Mouse (Mus musculus) liver, embryonic 11.5 days (tissue): ENCODE data around the gene Ctxn1. TPM values are rescaled to one million over a fixed set of nuclear protein-coding genes. Genes with fewer than 3 reads are reported as not detected.
A peak's percentile ranks its signal among the peaks of the same experiment; 100 is the strongest.

Source experiments
- ATAC-seq: fragments of 200-750 bp; cut with Nextera tagmentation; replicated peaks from 2 replicates; pipeline ENCODE4 v1.8.0; 2017; ENCODE audit warnings: moderate number of reproducible peaks, mild to moderate bottlenecking, moderate TSS enrichment, moderate library complexity; ENCODE audit not compliant: low FRiP score
- DNase-seq: peaks from one replicate; pipeline ENCODE4 v3.0.0-alpha.2; 2017; ENCODE audit warnings: low spot score
- H3K27ac ChIP-seq: fragments of 300-500 bp; sonication (generic); 2 replicates; pipeline ENCODE4 v1.5.1; 2014; ENCODE audit warnings: mild to moderate bottlenecking, low read depth, low read length, control low read depth
- H3K27me3 ChIP-seq: fragments of 300-500 bp; sonication (generic); replicated peaks from 2 replicates; pipeline ENCODE4 v1.6.1; 2014; ENCODE audit warnings: low read length, mixed read lengths; ENCODE audit not compliant: control insufficient read depth, insufficient read depth
- H3K36me3 ChIP-seq: fragments of 300-500 bp; sonication (generic); 2 replicates; pipeline ENCODE4 v1.6.1; 2014; ENCODE audit warnings: mild to moderate bottlenecking, low read length, moderate library complexity, mixed read lengths; ENCODE audit not compliant: control insufficient read depth, insufficient read depth
- H3K4me1 ChIP-seq: fragments of 300-500 bp; sonication (generic); replicated peaks from 2 replicates; pipeline ENCODE4 v1.6.1; 2014; ENCODE audit warnings: low read length, mixed read lengths; ENCODE audit not compliant: control insufficient read depth, insufficient read depth
- H3K4me2 ChIP-seq: fragments of 300-500 bp; sonication (generic); 2 replicates; pipeline ENCODE4 v1.6.1; 2014; ENCODE audit warnings: mild to moderate bottlenecking, control low read depth, moderate library complexity
- H3K4me3 ChIP-seq: fragments of 300-500 bp; sonication (generic); 2 replicates; pipeline ENCODE4 v1.5.1; 2014; ENCODE audit warnings: low read depth, low read length, control low read depth
- H3K9ac ChIP-seq: fragments of 300-500 bp; sonication (generic); 2 replicates; pipeline ENCODE4 v1.6.1; 2014; ENCODE audit warnings: low read depth, low read length, control low read depth
- H3K9me3 ChIP-seq: fragments of 300-500 bp; sonication (generic); 2 replicates; pipeline ENCODE4 v1.6.1; 2016; ENCODE audit warnings: low read length, inconsistent platforms, mixed read lengths; ENCODE audit not compliant: control insufficient read depth
- WGBS: fragments of 180-500 bp; shearing (Covaris S2); extraction: QIAGEN DNeasy Blood & Tissue Kit; methylation state at CpG from one replicate; pipeline ENCODE4 v1.1.7; 2014; 5-methylcytosine and 5-hydroxymethylcytosine counted together
- polyA plus RNA-seq: library from polyadenylated mRNA; unstranded; fragments of >200 nt; fragmentation: Nextera tagmentation; extraction: Ambion mirVana; gene quantifications from 2 replicates; pipeline ENCODE4 v1.2.1, GENCODE M21; 2014

Gene Ctxn1
- polyA plus RNA-seq, 1 experiment from 2014 or later = 23.2 TPM

DNA sequence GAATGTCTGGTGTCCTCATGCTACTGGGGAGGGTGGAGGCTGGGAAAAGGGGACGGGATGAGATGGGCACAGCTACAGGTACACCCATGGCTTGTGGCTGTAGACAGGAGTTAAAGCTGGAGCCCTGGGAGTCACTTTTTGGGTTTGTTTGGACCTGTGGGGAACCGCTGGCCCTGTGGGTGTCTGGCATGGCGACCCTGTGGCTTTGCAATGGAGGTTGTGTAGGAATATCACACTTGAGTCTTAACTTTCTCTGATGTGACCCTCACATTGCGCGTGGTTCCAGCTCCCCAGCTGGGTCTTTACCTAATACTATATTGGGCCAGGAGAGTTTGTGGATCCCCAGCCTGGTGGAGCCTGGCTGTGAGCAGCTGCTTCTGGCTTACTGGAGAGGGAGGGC lies 14.0 kb downstream of the Ctxn1 start:
- H3K27ac ChIP-seq = no peak overlapping the region
- H3K9me3 ChIP-seq = no peaks in the 10 kb centered on the region
- H3K36me3 ChIP-seq = peaks cover 40% of the 10 kb centered on the region
- WGBS = 91% methylated on average over 5 of the region's 5 CpGs
- no peak for DNase-seq
- no peak for ATAC-seq
- H3K27me3 ChIP-seq = no peaks in the 10 kb centered on the region
- no peak overlapping the region for H3K4me2 ChIP-seq
- no peak overlapping the region for H3K4me3 ChIP-seq
- peaks cover 23% of the 10 kb centered on the region for H3K4me1 ChIP-seq
- H3K9ac ChIP-seq = no peak overlapping the region

DNA sequence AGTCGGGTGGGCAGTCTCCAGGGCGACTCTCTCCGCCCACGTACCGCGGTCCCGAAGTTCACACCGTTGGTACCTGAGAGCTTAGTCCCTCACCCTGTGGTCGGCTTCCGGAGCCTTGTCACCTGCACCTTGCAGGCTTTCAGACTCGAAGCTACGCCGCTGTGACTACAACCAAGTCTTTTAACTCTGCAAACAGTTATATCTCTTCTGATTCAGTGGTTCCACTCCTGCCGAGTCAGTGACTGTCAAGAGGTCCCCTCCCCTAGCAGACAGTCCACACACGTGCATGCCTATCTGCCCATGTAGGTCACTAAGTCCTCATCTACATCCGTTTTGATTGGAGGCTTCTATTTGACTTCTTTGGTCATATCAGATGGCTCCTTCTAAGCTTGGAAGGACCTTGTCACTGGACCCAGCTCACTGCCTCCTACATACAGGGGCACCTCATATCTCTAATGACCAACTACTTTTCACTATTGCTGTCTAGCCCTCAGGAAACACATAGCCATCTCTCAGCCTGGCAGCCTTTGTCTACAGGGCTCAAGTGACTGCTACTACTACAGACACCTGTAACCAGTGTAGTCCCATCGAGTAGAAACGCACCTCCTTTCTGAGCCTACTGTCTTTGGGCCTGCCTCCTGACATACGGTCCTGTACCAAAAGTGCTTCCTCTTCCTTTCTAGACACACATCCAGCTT lies 19.7 kb downstream of the Ctxn1 start:
- WGBS = 11% methylated on average over 19 of the region's 19 CpGs
- peaks cover 13% of the 10 kb centered on the region for H3K36me3 ChIP-seq
- H3K9ac ChIP-seq = peak overlapping the region; percentile 61
- DNase-seq (no peak), ATAC-seq (peak; percentile 33)
- peak overlapping the region; percentile 69 for H3K4me3 ChIP-seq
- H3K27me3 ChIP-seq = no peaks in the 10 kb centered on the region
- peak overlapping the region; percentile 95 for H3K27ac ChIP-seq
- H3K4me1 ChIP-seq = peaks cover 15% of the 10 kb centered on the region
- H3K9me3 ChIP-seq = no peaks in the 10 kb centered on the region
- H3K4me2 ChIP-seq = peak overlapping the region; percentile 80

DNA sequence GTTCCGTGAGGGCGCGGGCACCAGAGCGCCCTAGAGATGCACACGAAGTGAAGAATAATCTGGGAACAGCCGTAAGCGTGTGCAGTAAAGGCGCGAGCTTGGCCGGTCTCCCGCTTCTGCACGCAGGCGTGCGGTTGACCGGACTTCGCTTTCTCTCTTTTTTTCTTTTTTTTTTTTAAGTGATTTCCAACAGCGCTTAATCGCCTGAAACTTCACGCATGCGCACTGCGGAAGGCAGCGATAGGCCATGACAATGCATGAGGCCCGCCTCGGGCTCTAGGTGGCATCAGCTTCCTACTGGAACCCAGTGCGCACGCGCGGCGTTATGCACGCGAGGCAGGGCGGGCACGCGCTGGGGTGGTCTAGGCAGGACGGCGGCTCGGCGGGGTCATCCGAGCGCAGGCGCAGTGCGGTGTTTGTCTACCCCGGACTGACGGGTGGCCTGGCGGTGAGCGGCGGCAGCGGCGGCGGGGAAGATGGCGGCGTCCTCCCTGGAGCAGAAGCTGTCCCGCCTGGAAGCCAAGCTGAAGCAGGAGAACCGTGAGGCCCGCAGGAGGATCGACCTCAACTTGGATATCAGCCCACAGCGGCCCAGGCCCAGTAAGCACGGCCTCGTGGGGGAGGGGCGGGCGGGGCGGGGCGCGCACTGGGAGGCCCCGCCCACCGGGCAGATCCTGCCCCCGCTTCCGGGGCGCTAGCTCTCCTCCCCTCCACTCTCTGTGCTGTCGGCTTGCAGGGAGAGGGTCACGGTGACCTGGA lies 20.5 kb downstream of the Ctxn1 start, which contains the start of the genes Map2k7 and Gm49320:
Gene Map2k7 (plus strand): TSS at position 307 of the 759 bp plus-strand sequence.
Gene Gm49320 (plus strand): TSS at position 432 of the 759 bp plus-strand sequence.
- peak within 1 kb of the TSS; percentile 90 for H3K9ac ChIP-seq
- H3K36me3 ChIP-seq = peaks cover 6% of the 10 kb centered on the region
- H3K4me3 ChIP-seq = peak within 1 kb of the TSS; percentile 69
- peak within 1 kb of the TSS; percentile 80 for H3K4me2 ChIP-seq
- peak within 1 kb of the TSS; percentile 95 for H3K27ac ChIP-seq
- H3K27me3 ChIP-seq = no peaks in the 10 kb centered on the region
- WGBS = under 1% methylated on average over 70 of the region's 71 CpGs
- H3K4me1 ChIP-seq = peaks cover 15% of the 10 kb centered on the region
- DNase-seq (peak; percentile 100), ATAC-seq (peak; percentile 92)
- H3K9me3 ChIP-seq = no peaks in the 10 kb centered on the region

GRCm38 (mm10) chr8:4237814-4238433 lies 21.1 kb downstream of the Ctxn1 start:
- peak; percentile 74 for DNase-seq
- 19% methylated on average over 15 of the region's 15 CpGs for WGBS

GRCm38 (mm10) chr8:4230612-4231351 lies 28.3 kb downstream of the Ctxn1 start:
- Histone ChIP-seq H3K4me1 (peaks cover 5% of the 10 kb centered on the region; the same call in 1 of the 2 replicates), H3K27ac (no peak overlapping the region), H3K9me3 (no peaks in the 10 kb centered on the region), H3K36me3 (no peaks in the 10 kb centered on the region), H3K4me3 (no peak overlapping the region), H3K4me2 (no peak overlapping the region), H3K9ac (no peak overlapping the region), H3K27me3 (peaks cover 25% of the 10 kb centered on the region)
- DNase-seq (no peak), ATAC-seq (0 out of 2 replicates have a peak, but pooled peaks have one; percentile 34)
- WGBS = 50% methylated on average over 10 of the region's 10 CpGs

More at GRCm38 (mm10) chr8:4237814-4238433, 21.1 kb downstream of the Ctxn1 start:
- Histone ChIP-seq H3K9ac (peak overlapping the region; percentile 90), H3K4me2 (peak overlapping the region; percentile 80), H3K4me1 (peaks cover 15% of the 10 kb centered on the region), H3K27me3 (no peaks in the 10 kb centered on the region), H3K9me3 (no peaks in the 10 kb centered on the region), H3K36me3 (peaks cover 2% of the 10 kb centered on the region; the same call in 1 of the 2 replicates), H3K27ac (peak overlapping the region; percentile 95), H3K4me3 (peak overlapping the region; percentile 69)
- no peak for ATAC-seq

DNA sequence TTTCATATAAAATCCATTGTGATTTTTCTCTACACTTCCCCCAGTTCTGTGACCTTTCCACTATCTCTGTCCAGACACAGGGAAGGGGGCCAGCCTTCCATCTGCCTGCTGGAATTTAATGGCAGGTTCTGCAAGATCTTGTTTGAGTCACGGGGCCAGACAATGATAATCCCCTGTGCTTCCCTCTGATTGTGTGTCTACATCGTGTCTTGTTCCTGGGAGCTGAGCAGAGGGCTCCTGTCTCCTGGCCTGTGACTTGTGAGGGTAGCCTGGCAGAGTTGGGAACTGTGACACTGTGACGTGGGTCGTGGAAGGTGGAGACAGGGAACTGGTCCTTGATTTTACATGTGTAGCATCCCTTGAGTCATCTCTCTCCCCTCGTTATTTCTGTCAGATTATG lies 29.3 kb downstream of the Ctxn1 start:
- WGBS = 61% methylated on average over 5 of the region's 5 CpGs
- Histone ChIP-seq H3K27ac (no peak overlapping the region), H3K4me1 (peaks cover 5% of the 10 kb centered on the region; the same call in 1 of the 2 replicates), H3K27me3 (peaks cover 29% of the 10 kb centered on the region), H3K9ac (no peak overlapping the region), H3K4me3 (no peak overlapping the region), H3K4me2 (no peak overlapping the region), H3K36me3 (no peaks in the 10 kb centered on the region), H3K9me3 (no peaks in the 10 kb centered on the region)
- no peak for DNase-seq
- ATAC-seq = no peak

GRCm38 (mm10) chr8:4227919-4228318 lies 31.2 kb downstream of the Ctxn1 start:
- peaks cover 40% of the 10 kb centered on the region for H3K27me3 ChIP-seq
- H3K4me1 ChIP-seq = peaks cover 5% of the 10 kb centered on the region; the same call in 1 of the 2 replicates
- H3K9me3 ChIP-seq = no peaks in the 10 kb centered on the region
- H3K27ac ChIP-seq = no peak overlapping the region
- no peak overlapping the region for H3K4me2 ChIP-seq
- no peaks in the 10 kb centered on the region for H3K36me3 ChIP-seq
- ATAC-seq (no peak), DNase-seq (no peak)
- H3K9ac ChIP-seq = no peak overlapping the region
- H3K4me3 ChIP-seq = no peak overlapping the region
- WGBS = 83% methylated on average over 4 of the region's 4 CpGs
